Mouse (Mus musculus) megakaryocyte, embryonic 14.5 days (primary cell): ENCODE results near the gene Pea15a.

Experiments
- FLI1 ChIP-seq: IDR thresholded peaks from 2 replicates; pipeline ENCODE4 v1.6.1; 2012; ENCODE audit warnings: low read length, inconsistent platforms, mixed read lengths
- GATA1 ChIP-seq: IDR thresholded peaks from 3 replicates; pipeline ENCODE4 v1.6.1; 2012; ENCODE audit warnings: mixed read lengths, low read length, inconsistent platforms, borderline replicate concordance

GRCm38 (mm10) chr1:172212776-172213175, 6.2 kb upstream of the Pea15a start:
- TF ChIP-seq GATA1 (no peak), FLI1 (no peak)
